Mouse (Mus musculus) layer of hippocampus, adult 18-20 months (tissue): ENCODE measurements at regions not wholly inside any gene's neighbourhood (a gene's known extent, or its start where the extent isn't known, plus 50 kb on each side); places are given as distances from the start of the nearest gene placed in this dataset.

ENCODE experiments used
- DNase-seq, 2 experiments: peaks; one replicate each; pipeline ENCODE4 v3.0.0; 2022; ENCODE audit warnings: low spot score in 2 of 2

GRCm38 (mm10) chr8:26835076-26835475 lies 142.0 kb upstream of the Zfp703 start:
- no peak for DNase-seq

DNA sequence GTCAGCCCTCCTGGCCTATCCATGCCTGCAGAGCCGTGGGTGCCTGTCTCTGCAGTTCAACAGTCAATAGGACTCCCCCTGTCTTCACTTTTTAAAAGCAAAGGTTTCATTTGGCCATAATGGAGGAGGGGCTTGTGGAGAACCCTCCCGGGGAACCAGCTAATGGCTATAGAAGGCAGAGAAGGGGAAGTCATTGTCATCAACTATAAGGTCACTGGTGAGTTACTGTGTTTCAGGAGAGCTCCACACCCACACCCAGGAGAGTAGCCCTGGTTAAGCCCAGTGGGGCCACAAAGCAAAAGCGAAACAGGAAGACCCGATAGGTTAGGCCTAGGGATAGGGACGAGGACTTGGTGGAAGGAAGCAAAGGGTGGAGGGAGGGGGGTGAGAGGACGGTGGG lies 141.5 kb upstream of the Zfp703 start:
- DNase-seq = no peak

DNA sequence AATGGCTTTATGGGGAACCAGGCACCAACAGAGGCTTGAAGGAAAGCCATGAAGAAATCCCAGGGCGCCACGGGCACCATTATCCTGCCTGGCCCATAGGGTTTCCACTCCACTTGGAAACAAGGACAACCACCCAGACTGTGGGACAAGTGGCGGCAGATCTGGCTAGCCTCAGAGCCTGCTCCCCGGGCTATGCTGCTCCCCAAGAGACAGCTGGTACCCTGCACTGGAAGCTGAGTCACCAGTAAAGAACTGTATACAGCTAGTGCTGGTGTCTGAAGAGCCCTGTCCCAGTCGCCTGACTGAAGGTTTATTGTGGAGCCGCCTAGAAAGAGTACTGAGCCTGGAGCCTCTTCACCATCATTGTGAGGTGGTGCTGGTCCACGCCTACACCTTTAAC lies 140.6 kb upstream of the Zfp703 start:
- DNase-seq = no peak

DNA sequence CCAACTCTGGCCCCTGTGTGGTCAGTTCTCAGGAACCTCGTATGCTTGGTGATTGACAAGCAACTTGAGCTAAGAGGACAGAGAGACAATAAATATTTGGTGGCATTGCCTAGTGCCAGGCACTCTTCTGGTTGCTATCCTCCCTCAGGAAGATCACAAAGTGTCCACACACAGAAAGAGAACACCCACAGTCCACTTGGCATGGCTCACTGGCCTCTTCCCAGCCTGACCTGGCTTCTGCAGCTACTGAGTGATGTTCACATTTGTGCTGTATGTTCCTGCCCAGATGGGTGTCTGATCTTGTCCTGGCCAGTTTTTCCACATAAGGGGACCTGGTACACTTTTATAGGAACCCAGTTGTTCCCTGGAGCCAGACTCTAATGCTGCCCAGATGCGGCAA lies 136.8 kb upstream of the Zfp703 start:
- DNase-seq = no peak

DNA sequence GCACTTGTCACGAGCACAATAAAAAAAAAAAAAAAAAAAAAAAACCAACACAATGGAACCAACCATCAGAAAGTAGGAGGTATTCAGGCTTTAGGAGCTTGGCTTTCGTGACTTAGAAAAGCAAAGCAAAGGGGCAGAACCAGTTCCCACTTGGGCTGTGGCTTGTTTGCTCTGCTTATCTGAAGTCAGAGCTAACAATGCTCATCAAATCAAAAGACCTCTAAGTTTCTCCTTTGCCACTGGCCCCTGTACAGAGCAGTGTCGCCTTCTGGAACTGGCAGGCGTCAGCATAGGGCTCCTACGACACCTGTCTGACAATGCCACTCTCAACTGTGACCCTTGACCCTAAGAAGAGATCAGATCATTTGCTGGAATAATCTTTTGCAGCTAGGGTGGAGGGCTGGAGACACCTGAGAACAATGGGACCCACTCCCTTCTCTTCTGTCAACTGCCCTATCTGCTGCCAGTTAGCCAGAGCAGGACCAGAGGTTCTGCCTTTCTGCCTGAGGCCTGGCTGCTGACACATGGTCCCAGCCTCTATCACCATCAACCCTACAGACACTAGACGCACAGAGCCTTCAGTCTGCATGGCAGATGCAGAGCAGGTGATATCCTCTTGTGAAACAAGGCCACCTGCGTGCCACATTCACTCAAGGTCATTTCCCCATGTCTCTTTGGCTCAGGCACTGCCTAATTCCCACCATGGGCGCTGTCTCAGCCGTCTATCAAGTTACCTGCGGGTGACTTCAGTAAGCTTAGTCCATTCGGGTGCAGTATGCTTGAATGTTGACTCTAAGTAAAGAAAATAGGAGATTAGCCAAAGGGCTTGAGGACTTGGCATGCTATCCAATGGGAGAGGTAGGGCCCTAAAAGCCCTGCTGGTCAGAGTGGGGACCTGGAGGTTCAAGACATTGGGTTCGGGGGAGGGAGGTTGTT lies 136.1 kb upstream of the Zfp703 start:
- no peak for DNase-seq

GRCm38 (mm10) chr8:26843714-26844113 lies 133.4 kb upstream of the Zfp703 start:
- DNase-seq = no peak

- DNase-seq = no peak
Observed at GRCm38 (mm10) chr8:26844132-26844808, 132.9 kb upstream of the Zfp703 start.

GRCm38 (mm10) chr8:26844809-26845143 lies 132.3 kb upstream of the Zfp703 start:
- DNase-seq = no peak

GRCm38 (mm10) chr8:26845481-26846194 lies 131.5 kb upstream of the Zfp703 start:
- no peak for DNase-seq

- no peak for DNase-seq
Observed at GRCm38 (mm10) chr8:26847009-26847408, 130.1 kb upstream of the Zfp703 start.

- DNase-seq = no peak
Observed at GRCm38 (mm10) chr8:26848098-26848772, 128.9 kb upstream of the Zfp703 start.

DNA sequence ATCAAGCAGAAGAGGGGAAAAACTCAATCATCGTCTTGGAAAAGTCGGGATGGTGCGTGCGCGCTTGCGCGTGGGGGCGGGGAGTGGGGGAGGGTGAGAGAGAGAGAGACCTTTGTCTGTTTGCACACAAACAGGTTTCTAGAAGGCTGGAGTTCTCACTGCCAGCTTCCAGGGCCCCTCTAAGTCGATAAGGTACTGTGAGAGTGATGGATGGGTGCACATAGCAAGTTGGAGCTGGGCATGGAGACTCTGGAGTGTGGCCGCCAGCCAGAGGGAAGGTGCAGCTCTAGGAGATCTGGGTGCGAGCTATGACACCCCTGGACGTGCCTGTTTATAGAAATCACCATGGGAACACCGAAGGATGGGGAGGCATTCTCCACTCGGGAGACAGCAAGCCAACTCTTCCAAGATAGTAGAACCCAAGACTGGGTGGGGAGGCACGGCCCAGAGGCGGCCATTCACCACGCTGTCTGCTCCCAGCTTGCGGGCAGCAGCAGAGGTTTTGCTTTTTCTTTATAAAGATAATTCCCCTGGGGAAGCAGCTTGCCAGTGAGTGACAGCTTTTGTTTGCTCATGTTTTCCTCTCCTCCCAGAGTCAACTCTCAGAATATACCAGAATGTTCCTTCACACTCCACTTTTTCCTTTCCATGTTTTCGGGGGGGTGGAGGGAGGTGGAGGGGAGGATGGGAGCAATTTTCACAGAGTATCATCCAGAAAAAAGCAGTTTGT lies 128.0 kb upstream of the Zfp703 start:
- DNase-seq = peak in 1 of 2 experiments; percentile 22

GRCm38 (mm10) chr8:26851871-26852800 lies 125.0 kb upstream of the Zfp703 start:
- DNase-seq = no peak

- DNase-seq = no peak
Observed at GRCm38 (mm10) chr8:26852921-26853320, 124.2 kb upstream of the Zfp703 start.

GRCm38 (mm10) chr8:26854557-26855238 lies 122.4 kb upstream of the Zfp703 start:
- no peak for DNase-seq

GRCm38 (mm10) chr8:26855256-26855655 lies 121.9 kb upstream of the Zfp703 start:
- no peak for DNase-seq

- no peak for DNase-seq
Observed at GRCm38 (mm10) chr8:26864571-26864970, 112.6 kb upstream of the Zfp703 start.

DNA sequence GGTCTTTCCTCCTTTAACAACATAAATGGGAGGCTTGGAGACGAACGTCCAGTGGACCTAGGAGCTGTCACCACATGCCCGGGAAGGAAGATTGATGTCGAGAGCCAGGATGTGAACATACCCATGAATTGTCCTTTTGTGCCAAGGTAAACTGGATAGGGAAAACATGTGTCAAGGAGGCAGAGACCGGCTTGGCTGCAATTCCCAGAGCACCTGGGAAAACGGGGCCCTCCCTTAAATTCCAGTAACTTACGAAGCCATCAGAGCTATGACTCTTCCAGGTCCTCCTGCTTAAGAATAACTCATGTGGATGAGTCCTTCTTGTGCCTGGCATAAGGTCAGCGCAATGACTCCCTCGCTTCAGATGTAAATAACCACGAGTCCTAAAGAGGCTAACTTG lies 112.2 kb upstream of the Zfp703 start:
- no peak for DNase-seq
